Mouse (Mus musculus): Measurements from ENCODE around the gene Sap18. TPM values are rescaled to one million over a fixed set of nuclear protein-coding genes. Genes with fewer than 3 reads are reported as not detected.

Gene Sap18
- total and polyA plus RNA-seq, 3 experiments, result 8.3 to 173 (median 49.0) TPM

DNA sequence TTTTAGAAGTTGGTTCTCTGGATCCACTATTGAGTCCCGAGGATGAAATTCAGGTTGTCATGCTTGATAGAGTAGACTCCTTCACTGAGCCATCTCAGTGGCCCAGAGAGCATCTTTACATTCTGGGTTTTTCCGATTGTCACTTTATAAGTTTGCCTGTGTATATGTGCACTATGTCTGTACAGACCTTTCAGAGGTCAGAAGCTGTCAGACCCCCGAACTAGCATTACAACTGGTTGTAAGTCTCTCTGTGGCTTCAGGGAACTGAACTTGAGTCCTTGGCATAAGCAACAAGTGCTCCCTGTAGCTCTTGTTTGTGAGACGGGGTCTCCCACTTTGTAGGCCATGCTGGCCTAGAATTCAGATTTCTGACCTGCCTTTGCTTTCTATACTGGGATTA is 5.8 kb downstream of the Sap18 start:
- TF ChIP-seq EP300 (IDR thresholded peaks at IDR 0.05; ENCODE audit: low read length) (no peak), POLR2AphosphoS2 (IDR thresholded peaks at IDR 0.05; ENCODE audit: low read depth, low read length) (0 out of 2 replicates have a peak, but pooled peaks have one; percentile 48)
- peaks cover 8 to 25% of the 10 kb centered on the region in 2 experiments for H3K4me1 ChIP-seq (ENCODE audit: control insufficient read depth in 1 of 2, insufficient read depth in 2 of 2)
- no peak overlapping the region for H3K4me3 ChIP-seq (replicated peaks in 1 of 3; ENCODE audit: low read depth in 2 of 3, low read length in 2 of 3, poor library complexity in 1 of 3)
- H3K27ac ChIP-seq (ENCODE audit: insufficient read depth, low read depth), result no peak overlapping the region
- H3K9ac ChIP-seq (ENCODE audit: insufficient read depth, low read depth), result no peak overlapping the region
- DNase-seq (ENCODE audit: extremely low read depth), result no peak
- peaks cover 57 to 81% of the 10 kb centered on the region in 2 experiments for H3K36me3 ChIP-seq (replicated peaks in 1 of 2; ENCODE audit: control insufficient read depth in 1 of 2, insufficient read depth in 1 of 2, low read length in 1 of 2)
- no peak overlapping the region for H3K4me2 ChIP-seq (ENCODE audit: insufficient read depth, low read depth, poor library complexity, severe bottlenecking)
- dilution Hi-C loops (cut with MboI; ENCODE audit: extremely low pct_ligation_motif_present, extremely low pct_unique_long_range_greater_than_20kb, low sequenced_read_pairs), result no loop called here
- peaks cover 29% of the 10 kb centered on the region for H3K79me2 ChIP-seq (replicated peaks; ENCODE audit: control insufficient read depth, extremely low read depth, insufficient read depth, poor library complexity, severe bottlenecking)
- in situ Hi-C loops (cut with MboI; ENCODE audit: low pct_ligation_motif_present, low pct_unique_long_range_greater_than_20kb, low sequenced_read_pairs), result no loop called here
- no peaks in the 10 kb centered on the region for H3K27me3 ChIP-seq (replicated peaks)
- H3K9me3 ChIP-seq (replicated peaks; ENCODE audit: low read length), result peaks cover 3% of the 10 kb centered on the region

DNA sequence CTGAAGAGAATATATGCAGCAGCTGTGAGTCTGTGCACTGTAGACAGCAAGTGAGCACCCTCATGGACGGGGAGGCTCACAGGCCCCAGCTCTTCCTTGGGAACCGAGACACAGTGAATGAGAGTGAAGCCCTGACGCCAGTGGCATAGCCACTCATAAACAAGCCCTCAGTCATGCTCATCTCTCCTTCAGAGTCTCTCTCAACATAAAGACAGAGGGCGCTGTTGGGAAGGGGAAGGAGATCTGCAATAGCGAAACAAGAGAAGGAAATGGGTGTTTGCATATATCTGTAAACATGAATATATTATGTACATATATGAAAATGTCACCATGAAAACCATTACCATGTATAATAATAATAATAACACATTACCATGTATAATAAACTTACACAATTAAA is 10.6 kb downstream of the Sap18 start:
- dilution Hi-C loops (cut with MboI; ENCODE audit: extremely low pct_ligation_motif_present, extremely low pct_unique_long_range_greater_than_20kb, low sequenced_read_pairs) (no loop called here), in situ Hi-C loops (cut with MboI; ENCODE audit: low pct_ligation_motif_present, low pct_unique_long_range_greater_than_20kb, low sequenced_read_pairs) (no loop called here)
- peaks cover 15% of the 10 kb centered on the region for H3K9me3 ChIP-seq (replicated peaks; ENCODE audit: low read length)
- H3K79me2 ChIP-seq (replicated peaks; ENCODE audit: control insufficient read depth, extremely low read depth, insufficient read depth, poor library complexity, severe bottlenecking), result 0 out of 2 replicates have a peak, but pooled peaks cover 2% of the 10 kb centered on the region
- H3K4me1 ChIP-seq (ENCODE audit: control insufficient read depth in 1 of 2, insufficient read depth in 2 of 2), result peaks cover 0 to 11% of the 10 kb centered on the region in 2 experiments; a peak in 1 of 4 replicates
- no peak overlapping the region for H3K9ac ChIP-seq (ENCODE audit: insufficient read depth, low read depth)
- no peak overlapping the region for H3K27ac ChIP-seq (ENCODE audit: insufficient read depth, low read depth)
- TF ChIP-seq SIN3A (IDR thresholded peaks at IDR 0.05; ENCODE audit: low read length), result no peak
- peak in 1 of 2 experiments; percentile 56; a peak in 2 of 4 replicates for TF ChIP-seq CTCF (conservative IDR thresholded peaks at IDR 0.05 in 1 of 2, IDR thresholded peaks at IDR 0.05 in 1 of 2; ENCODE audit: low read depth in 2 of 2, low read length in 2 of 2)
- TF ChIP-seq NRF1 (IDR thresholded peaks at IDR 0.05; ENCODE audit: low read depth, low read length), result no peak
- TF ChIP-seq RAD21 (IDR thresholded peaks at IDR 0.05; ENCODE audit: low read depth, low read length), result peak; percentile 43
- TF ChIP-seq SMC3 (IDR thresholded peaks at IDR 0.05; ENCODE audit: low read depth, low read length), result peak; percentile 14; the same call in 1 of the 2 replicates
- TF ChIP-seq KAT2A (IDR thresholded peaks at IDR 0.05; ENCODE audit: insufficient replicate concordance, low read length), result no peak
- TF ChIP-seq JUN (IDR thresholded peaks at IDR 0.05; ENCODE audit: insufficient read depth, low read depth, low read length), result no peak
- TF ChIP-seq TBP (conservative IDR thresholded peaks at IDR 0.05; ENCODE audit: low read depth, low read length), result no peak
- no peak overlapping the region for H3K4me2 ChIP-seq (ENCODE audit: insufficient read depth, low read depth, poor library complexity, severe bottlenecking)
- H3K36me3 ChIP-seq (replicated peaks in 1 of 2; ENCODE audit: control insufficient read depth in 1 of 2, insufficient read depth in 1 of 2, low read length in 1 of 2), result peaks cover 67 to 93% of the 10 kb centered on the region in 2 experiments
- H3K4me3 ChIP-seq (replicated peaks in 1 of 3; ENCODE audit: low read depth in 2 of 3, low read length in 2 of 3, poor library complexity in 1 of 3), result no peak overlapping the region
- no peaks in the 10 kb centered on the region for H3K27me3 ChIP-seq (replicated peaks)
- peak; percentile 52 for DNase-seq (ENCODE audit: extremely low read depth)

DNA sequence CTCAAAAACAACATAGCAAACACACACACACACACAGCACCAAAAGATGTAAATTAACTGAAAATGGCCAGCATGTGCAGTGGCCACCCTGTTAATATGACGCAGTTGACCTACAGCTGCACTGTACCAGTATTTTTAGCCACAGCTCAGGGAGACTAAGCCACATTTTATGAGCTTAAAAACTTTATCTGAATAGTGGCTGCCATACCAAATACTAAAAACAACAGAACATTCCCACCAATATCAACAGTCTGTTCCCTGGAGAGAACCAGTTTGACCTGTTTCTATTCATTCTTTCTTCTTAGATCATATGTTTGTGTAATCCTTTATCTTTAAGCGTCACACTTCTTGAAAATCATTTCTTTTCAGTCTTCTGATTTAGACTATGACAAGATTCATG is 12.9 kb downstream of the Sap18 start:
- H3K79me2 ChIP-seq (replicated peaks; ENCODE audit: control insufficient read depth, extremely low read depth, insufficient read depth, poor library complexity, severe bottlenecking), result 0 out of 2 replicates have a peak, but pooled peaks cover 2% of the 10 kb centered on the region
- H3K36me3 ChIP-seq (replicated peaks in 1 of 2; ENCODE audit: control insufficient read depth in 1 of 2, insufficient read depth in 1 of 2, low read length in 1 of 2), result peaks cover 60 to 93% of the 10 kb centered on the region in 2 experiments
- no peak for DNase-seq (ENCODE audit: extremely low read depth)
- no peak overlapping the region for H3K9ac ChIP-seq (ENCODE audit: insufficient read depth, low read depth)
- H3K4me1 ChIP-seq (ENCODE audit: control insufficient read depth in 1 of 2, insufficient read depth in 2 of 2), result peaks cover 0 to 5% of the 10 kb centered on the region in 2 experiments; a peak in 1 of 4 replicates
- no peak overlapping the region for H3K4me2 ChIP-seq (ENCODE audit: insufficient read depth, low read depth, poor library complexity, severe bottlenecking)
- no peaks in the 10 kb centered on the region for H3K27me3 ChIP-seq (replicated peaks)
- 0 out of 2 replicates have a peak overlapping the region, but pooled peaks have one; percentile 34 for H3K27ac ChIP-seq (ENCODE audit: insufficient read depth, low read depth)
- in situ Hi-C loops (cut with MboI; ENCODE audit: low pct_ligation_motif_present, low pct_unique_long_range_greater_than_20kb, low sequenced_read_pairs), result no loop called here
- peaks cover 20% of the 10 kb centered on the region for H3K9me3 ChIP-seq (replicated peaks; ENCODE audit: low read length)
- H3K4me3 ChIP-seq (replicated peaks in 1 of 3; ENCODE audit: low read depth in 2 of 3, low read length in 2 of 3, poor library complexity in 1 of 3), result no peak overlapping the region
- TF ChIP-seq USF1 (IDR thresholded peaks at IDR 0.05; ENCODE audit: low read depth, low read length), result no peak
- dilution Hi-C loops (cut with MboI; ENCODE audit: extremely low pct_ligation_motif_present, extremely low pct_unique_long_range_greater_than_20kb, low sequenced_read_pairs), result no loop called here
